Mouse (Mus musculus) E14TG2a.4 (cell line): ENCODE data around the gene Saysd1.

ENCODE experiments used
- CTCF ChIP-seq: conservative IDR thresholded peaks from 2 replicates; pipeline ENCODE4 v1.5.1; 2014; ENCODE audit warnings: low read length
- NANOG ChIP-seq: IDR thresholded peaks from 2 replicates; pipeline ENCODE4 v1.6.1; 2014; ENCODE audit warnings: borderline replicate concordance, low read length, mixed read lengths

DNA sequence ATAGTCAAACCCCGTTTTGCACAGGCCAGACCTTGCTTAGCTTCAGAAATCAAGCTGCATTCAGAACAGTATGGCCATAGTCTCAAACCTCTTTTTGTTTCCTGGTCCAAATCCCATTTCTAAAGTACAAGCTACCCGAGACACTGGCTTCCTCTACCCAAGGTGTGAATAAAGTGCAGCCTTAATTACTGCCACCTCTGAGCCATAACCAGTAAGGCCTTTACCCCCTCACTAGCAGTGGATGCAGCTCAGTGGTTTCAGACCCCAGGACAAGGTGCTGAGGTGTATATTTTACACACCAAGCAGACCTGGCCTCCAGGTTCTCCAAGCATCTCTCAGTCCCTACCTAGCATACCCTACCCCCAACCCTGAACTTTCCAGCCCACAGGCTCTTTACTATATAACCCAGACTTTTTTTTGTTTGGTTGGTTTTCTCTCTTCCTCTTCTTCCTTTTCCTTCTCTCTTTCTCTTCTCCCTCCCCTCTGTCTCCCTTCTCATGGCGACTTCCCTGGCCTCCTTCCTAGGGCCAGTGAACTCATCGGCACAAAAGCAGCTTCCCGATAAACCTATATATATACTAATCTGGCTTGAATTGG lies 56.3 kb downstream of the Saysd1 start:
- TF ChIP-seq CTCF (no peak), NANOG (no peak)
